Mouse (Mus musculus) cerebellum, postnatal 14 days (tissue): Measurements from ENCODE around the gene Cox4i1.

Source experiments
- DNase-seq, 2 experiments: peaks; one replicate each; pipeline ENCODE4 v3.0.0; 2021; ENCODE audit warnings: mixed read lengths in 2 of 2

Cox4i1 gene

DNA sequence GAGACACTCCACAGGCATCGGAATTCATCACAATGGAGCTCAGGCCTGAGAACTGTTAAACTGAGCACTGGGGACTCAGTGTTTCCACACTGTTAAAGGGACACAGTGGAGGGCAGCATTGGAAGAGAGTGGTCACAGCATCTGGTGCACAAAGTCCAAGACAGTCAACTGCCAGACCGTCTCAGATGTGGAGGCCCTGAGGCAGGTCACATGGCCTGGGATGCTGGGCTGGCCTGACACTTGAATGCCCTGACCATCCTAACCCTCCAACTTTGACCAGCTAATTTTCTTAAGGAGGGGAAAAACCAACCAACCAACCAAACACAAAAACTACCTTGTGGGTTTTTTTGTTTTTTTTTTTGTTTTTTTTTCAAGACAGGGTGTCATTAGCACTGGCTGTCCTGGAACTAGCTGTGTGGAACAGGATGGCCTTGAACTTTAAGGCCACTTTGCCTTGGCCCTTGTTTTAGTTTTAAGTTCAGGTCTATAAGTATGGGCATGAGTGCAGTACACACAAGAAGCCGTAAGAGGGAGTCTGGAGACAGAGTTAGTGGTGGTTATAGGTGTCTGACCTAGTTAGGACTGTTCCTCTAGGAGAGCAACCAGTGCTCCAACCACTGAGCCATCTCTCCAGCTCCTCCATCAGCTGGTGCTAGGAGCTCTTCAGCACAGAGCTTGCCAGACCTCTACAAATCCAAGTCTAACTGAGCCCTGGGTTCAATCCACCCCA is 2.1 kb upstream of the Cox4i1 start:
- peak; percentile 39 to 47 for DNase-seq

DNA sequence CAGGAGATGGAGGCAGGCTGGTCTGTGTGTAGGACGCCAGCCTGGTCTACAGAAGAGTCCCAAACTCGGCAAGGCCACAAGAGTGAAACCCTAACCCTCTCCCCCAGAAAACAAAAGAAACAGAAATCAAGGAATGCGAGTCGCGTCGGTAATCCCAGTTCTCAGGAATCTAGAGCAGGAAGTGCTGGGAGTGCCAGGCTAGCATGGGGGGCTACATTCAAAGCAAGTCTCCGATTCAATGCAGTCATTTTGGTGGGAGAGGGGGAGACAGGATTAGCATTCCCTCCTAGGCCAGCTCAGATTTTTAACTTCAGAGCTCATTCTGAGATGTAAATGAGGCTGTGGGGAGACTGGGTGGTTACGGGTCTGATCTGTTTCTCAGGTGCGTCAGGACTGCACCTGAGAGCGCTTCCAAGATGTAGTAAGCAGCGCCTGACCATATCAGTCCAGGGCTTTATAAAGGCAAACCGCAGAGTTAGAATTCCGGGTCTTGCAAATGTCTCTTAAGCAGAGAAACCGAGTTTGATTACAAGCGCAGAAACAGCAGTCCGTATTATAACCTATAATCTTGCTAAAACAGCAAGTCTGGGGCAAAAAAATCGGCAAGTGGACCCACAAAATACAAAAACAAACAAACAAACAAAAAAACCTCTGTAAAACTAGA is 1.1 kb upstream of the Cox4i1 start:
- DNase-seq = no peak

- DNase-seq = peak in 1 of 2 experiments; percentile 71
These were observed 418 bp downstream of the Cox4i1 start, which contains the start of gene Emc8 for GRCm38 (mm10) chr8:120668374-120668905. Emc8 (minus strand) TSS chr8:120668573.

DNA sequence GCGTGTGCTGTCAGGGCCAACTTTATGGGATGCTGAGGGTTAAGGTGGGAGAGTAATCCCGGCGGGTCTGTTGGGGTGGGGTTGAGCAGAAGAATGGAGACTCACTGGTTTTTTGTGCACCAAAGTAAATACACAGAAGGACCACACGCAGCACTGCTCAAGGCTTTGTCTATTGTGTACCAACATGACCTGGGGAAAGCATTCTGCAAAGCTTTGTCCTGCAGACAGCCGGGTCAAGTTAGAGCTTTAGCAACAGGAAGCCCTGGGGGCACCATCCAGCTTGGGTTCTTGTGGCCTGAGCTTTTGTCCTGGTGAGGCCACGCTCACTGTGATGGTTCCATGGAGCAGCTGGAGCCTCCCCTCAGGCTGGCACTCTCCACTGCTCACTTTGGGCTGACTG is 3.8 kb downstream of the Cox4i1 start:
- no peak for DNase-seq

DNA sequence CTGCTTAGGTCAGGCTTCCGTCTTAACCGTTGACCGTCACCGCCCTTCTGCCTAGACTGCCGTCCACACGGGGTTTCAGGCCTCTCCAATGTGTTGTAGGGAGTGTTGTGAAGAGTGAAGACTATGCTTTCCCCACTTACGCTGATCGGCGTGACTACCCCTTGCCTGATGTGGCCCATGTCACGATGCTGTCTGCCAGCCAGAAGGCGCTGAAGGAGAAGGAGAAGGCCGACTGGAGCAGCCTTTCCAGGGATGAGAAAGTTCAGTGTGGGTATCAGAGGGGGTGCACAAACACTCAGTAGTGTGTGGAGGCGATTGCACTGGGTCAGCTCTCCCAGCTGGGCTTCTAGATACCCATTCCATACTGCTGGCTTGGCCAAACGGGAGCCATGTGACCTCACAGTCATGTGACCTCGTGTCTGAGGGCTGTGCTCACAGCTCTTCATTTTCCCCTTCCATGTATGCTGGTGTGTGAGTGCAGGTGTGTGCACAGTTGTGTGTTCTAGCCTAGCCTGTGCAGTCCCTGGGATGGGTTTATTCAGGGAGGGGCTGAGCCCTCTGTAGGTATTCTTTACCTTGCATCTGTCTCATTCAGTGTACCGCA is 4.7 kb downstream of the Cox4i1 start:
- DNase-seq = no peak

DNA sequence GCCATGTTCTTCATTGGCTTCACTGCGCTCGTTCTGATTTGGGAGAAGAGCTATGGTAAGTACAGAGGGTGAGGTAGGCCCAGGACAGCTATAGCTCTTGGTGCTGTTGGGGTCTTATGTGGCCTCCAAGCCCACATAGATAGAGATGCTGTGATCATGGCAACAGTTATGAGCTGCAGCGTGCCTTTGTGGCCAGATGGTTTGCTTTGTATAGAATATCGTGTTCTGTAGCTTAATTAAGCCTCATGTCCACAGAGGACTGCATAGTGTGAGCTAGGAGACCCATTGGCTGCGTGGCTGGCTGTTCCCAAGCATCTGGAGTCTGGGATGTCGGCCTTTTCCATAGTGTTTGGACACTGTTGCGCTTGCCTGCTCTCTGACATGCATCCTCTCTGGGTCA is 5.3 kb downstream of the Cox4i1 start:
- no peak for DNase-seq

DNA sequence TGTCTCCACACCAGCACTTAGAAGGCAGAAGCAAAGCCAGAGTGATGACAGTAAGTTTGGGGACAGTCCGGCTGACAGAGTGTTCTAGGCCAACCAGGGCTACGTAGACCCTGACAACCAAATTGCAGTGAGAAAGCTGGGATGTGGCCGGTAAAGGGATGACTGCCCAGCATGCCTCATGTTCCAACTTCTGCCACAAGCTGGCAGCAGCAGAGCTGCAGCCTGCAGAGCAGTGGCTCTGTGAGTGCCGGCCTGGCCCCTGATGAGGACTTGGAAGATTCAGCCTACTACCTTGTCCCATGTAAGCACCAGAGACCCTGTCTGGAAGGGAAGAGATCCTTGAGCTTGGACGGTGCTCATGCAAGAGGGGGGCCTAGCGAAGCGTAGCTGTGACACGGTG is 7.7 kb downstream of the Cox4i1 start:
- DNase-seq = no peak

DNA sequence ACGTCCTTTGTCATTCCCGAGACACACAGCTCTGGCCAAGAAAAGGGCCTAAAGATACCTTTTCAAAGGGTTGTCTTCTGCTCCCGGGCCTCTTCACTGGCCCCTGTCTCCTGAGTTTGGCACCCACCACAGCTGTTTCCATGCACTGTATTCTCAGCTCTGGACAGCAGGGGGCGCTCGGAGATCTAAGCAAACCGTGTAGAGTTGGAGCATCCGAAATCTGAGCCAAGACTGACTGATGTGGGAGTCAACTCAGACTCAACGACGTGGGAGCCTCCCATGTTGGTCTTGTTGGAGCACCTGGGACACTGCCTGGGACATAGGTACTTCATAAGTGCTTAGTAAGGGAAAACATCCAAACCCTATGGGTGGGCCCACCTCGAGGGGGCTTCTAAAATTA is 10.4 kb downstream of the Cox4i1 start:
- peak; percentile 90 to 95 for DNase-seq

DNA sequence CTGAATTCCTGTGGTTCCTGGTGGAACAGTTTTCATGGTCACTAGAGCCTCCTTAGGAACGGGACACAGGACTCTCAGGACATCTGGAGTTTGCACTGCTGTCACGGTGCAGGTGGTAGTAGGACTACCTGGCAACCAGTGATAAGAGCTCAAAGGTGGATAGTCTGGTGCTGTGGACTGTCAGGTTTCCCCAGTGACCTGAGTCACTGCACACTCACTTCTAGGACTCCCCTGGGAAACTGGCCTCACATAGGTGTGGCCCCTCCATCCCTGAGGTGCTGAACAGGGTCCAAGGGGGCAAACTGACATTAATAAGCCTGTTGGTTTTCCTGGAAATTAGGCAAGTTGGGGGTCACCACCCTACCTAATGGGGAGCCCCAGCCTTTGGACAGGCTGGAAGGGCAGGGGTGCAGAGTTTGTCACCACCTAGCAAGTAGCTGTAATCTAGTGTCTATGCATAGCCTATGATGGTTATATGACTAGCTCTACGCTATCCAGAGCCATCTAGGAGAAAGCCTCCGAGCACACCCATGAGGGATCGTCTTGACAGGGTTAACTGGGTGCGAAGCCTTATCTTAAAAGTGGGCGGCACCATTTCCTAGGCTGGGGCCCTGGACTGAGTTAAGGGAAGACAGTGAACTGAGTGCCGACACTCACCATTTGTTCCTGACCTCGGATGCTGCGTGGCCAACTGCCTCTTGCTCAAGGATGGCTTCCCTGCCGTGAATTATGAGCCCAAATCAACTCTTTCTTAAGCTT is 11.8 kb downstream of the Cox4i1 start:
- no peak for DNase-seq

DNA sequence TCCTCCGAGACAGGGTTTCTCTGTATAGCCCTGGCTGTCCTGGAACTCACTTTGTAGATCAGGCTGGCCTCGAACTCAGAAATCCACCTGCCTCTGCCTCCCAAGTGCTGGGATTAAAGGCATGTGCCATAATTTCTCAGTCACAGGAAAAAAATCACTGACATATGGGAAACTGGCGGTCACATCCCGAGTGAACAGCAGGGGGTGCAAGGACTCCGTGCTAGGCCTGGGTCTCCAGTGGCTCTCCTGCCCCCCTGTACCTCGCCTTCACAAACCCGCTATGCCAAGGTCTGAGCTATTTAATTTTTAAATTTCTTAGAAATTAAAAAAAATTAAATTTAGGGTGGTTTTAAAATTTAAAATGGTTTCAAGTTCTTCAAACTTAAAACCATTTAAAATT is 12.4 kb downstream of the Cox4i1 start:
- DNase-seq = peak; percentile 49 to 65

GRCm38 (mm10) chr8:120681113-120681512 is 13.1 kb downstream of the Cox4i1 start:
- peak in 1 of 2 experiments; percentile 45 for DNase-seq

DNA sequence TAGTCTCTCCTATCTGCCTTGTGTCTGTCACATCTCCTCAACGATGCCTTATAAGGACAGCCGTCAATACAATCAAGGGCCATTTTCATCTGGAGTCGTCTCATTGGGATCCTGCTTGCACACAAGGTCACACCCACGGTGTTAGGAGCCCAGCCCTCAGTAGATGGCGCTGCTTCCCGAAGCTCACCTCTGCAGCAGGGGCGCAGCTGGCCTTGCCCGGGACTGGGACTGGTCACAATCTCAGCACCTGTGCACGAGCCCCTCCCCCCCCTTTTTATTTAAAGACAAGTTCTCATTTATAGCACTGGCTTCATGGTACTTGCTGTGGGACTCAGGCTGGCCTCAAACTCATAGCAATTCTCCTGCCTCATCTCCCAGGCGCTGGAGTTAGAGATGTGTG is 15.6 kb downstream of the Cox4i1 start:
- DNase-seq = peak; percentile 72 to 82

GRCm38 (mm10) chr8:120684082-120684481 is 16.1 kb downstream of the Cox4i1 start:
- no peak for DNase-seq

- no peak for DNase-seq
These were observed 17.1 kb downstream of the Cox4i1 start for GRCm38 (mm10) chr8:120685097-120685496.

DNA sequence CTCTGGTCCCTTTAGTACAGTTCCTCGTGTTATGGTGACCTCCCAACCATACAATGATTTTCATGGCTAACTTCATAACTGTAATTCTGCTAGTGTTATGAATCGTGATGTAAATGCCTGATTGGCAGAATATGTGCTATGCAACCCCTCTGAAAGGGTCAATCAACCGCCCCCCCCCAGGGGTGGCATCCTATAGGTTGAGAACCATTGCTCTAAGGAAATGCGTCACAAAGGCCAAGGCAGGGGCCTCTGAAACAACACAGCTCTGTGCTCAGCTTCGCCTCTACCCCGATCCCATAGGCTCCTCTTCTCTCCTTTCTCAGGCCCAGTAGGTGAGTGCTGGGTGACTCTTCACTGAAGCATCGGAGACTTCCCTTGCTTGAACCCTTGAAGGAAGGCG is 17.6 kb downstream of the Cox4i1 start:
- DNase-seq = no peak

DNA sequence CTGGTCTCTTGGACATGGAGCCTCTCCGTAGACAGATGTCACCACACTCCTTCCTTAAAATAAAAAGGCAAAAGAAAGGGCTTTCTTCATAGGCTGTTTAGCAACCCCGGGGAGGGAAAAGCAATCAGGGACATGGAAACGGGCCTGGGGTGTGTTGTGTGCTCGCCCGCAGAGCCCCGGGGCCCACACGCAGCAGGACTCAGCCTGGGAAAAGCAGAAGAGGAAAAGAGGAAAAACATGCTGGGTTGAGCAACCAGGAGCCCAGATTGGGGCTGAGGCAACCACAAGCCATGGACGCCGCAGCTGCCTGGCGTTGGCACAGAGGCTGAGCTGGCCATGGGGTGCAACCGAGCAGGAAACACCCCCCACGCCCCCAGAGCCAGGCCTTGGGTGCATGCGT is 18.0 kb downstream of the Cox4i1 start:
- DNase-seq = no peak

DNA sequence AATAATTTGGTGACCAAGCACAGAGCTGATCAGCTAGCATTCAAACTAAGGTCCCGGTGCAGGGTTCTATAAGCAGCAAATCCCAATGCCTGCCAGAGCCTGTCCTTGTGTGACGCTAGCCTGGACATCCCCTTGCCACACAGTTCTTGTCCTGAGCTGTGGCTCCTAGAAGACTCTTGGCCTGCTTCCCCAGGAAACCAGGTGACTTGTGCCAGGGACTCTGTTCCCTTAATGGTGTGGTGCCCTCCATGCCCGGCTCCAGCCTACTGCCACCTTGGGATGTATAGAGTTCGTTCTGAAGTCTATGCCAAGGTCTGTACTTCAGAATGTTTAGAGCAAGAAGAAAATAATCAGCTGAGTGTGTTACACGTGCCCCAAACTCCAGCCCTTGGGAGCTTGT is 18.6 kb downstream of the Cox4i1 start:
- DNase-seq = no peak

DNA sequence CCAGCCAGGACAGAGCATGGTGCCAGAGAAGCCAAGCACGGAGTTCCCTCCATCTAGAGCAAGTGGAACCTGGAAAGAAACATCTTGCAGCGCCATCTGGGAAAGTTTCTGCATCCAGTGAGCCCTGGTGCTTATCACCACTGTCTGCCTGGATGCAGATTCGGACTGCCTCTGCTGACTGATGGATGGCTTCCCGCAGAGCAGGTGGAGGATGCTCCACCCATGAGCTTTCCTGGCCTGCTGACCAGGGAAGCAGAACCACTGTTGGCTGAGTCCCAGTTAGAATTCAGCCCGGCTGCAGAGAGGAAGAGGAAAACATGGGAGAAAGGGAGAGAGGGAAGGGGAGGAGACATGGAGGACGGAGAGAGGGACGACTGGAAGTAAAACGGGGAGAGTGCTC is 19.8 kb downstream of the Cox4i1 start:
- no peak for DNase-seq

DNA sequence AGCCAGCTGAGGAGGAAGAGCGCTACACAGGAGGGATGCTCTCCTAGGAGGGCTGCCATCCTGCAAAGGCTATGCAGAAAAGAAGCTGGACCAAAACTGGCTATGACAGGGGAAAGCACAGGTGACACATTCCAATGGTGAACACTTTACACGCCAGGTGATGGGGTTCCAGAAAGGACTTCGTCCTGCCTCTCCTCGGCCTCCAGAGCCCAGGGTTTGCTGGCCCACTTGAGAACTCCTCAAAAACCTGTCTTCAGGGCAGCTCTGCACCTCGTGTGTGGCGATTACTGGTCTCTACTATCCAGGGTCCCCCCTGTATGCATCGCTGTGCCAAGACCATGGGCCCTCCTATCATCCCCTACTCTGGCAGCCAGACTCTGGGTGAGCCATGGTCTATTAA is 20.5 kb downstream of the Cox4i1 start:
- no peak for DNase-seq

DNA sequence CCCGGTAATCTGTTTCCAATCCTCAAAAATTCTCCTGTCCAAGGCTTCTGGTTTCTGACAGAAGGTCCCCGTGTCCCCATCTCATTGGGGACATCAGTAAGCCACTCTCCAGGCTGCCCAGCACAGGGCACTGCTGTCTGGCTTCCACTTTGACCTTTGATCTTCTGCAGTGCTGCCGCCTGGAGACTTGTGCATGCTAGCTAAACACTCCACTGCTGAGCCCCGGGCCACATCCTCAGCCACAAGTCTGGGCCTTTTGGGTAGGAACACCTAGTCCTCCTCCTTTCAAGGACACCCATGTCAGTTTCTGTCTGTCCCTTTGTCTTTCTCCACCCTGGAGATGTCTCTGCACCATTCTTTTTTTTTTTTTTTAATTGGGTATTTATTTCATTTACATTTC is 24.9 kb downstream of the Cox4i1 start:
- DNase-seq = no peak

DNA sequence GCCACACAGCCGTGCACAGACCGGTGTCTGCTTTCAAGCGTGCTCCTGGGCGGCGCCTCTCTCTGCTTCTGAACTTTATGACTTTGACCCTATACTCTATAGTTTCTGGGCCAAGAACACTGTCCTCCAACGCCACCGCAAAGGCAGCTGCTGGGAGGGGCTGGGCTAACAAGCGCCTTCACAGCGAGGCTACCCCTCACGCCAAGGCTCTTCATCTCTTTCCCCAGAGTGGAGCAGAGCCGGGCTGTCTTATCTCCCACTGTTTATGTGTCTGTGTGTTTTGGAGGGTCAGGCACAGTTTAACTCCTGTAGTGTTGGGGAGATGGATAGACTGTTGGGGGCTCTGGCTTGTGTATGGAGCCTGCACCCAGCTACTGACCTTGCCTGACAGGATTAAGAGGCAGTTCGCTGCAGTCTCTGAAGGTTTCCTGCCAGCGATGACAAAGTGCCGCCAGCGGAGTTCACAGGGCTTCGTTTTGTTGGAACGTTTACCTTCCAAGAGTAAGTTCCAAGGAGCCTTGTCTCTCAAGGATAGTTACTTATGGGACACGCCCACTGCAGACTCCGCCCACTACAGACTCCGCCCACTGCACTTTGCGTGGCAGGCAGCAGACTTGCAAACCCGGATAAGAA is 26.0 kb downstream of the Cox4i1 start:
- DNase-seq = no peak

GRCm38 (mm10) chr8:120696401-120697153 is 28.6 kb downstream of the Cox4i1 start:
- DNase-seq = peak; percentile 39 to 41
